Mouse (Mus musculus): ENCODE data around the gene Nxn. TPM values are rescaled to one million over a fixed set of nuclear protein-coding genes. Genes with fewer than 3 reads are reported as not detected.

The Nxn gene
- total and polyA plus RNA-seq, 3 experiments: 52.8 to 54.3 (median 53.0) TPM

DNA sequence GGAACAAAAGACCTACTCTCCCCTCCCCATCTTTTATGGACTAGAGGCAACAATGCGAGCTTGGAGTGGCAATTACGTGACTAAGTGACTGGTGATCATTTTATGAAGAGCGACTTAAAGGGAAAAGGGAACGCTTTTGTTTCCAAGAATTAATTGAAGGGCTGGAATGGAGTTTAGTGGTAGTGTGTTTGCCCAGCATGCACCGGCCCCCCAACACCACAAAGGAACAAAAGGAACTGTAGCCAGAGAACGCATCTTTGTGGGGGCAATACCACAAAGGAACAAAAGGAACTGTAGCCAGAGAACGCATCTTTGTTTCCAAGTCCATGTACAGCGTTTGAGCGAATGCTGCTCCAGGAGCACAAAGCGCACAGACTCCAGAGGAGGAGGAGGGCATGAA lies 64.0 kb downstream of the Nxn start:
- no peak overlapping the region for H3K4me3 ChIP-seq (ENCODE audit: control insufficient read depth in 1 of 2, insufficient read depth in 1 of 2, low read depth in 2 of 2, low read length in 2 of 2)
- DNase-seq (ENCODE audit: low read depth, low spot score): no peak
- no peak for TF ChIP-seq RCOR1 (IDR thresholded peaks at IDR 0.05; ENCODE audit: low read depth, low read length)
- TF ChIP-seq ELF1 (IDR thresholded peaks at IDR 0.05; ENCODE audit: low read depth, low read length): no peak
- no peak for TF ChIP-seq MYC (IDR thresholded peaks at IDR 0.05; ENCODE audit: low read depth, low read length)
- no peak for TF ChIP-seq ZMIZ1 (IDR thresholded peaks at IDR 0.05; ENCODE audit: low read depth, low read length)
- TF ChIP-seq UBTF (IDR thresholded peaks at IDR 0.05; ENCODE audit: borderline replicate concordance, insufficient read depth, low read depth, low read length): no peak
- no peak for TF ChIP-seq EP300 (IDR thresholded peaks at IDR 0.05; ENCODE audit: low read depth in 1 of 2, low read length in 2 of 2)
- no peak for TF ChIP-seq ZC3H11A (IDR thresholded peaks at IDR 0.05; ENCODE audit: low read depth, low read length)
- no peak for TF ChIP-seq CHD1 (IDR thresholded peaks at IDR 0.05; ENCODE audit: low read depth, low read length)
- TF ChIP-seq CHD2 (IDR thresholded peaks at IDR 0.05; ENCODE audit: low read length): no peak
- no peak overlapping the region for H3K27ac ChIP-seq (ENCODE audit: control insufficient read depth, low read depth, low read length)
- no peaks in the 10 kb centered on the region for H3K4me1 ChIP-seq (ENCODE audit: control insufficient read depth in 1 of 2, insufficient read depth in 2 of 2, low read length in 2 of 2)
- H3K36me3 ChIP-seq (ENCODE audit: control insufficient read depth in 1 of 2, insufficient read depth in 2 of 2, low read length in 2 of 2): peaks cover 0 to 5% of the 10 kb centered on the region in 2 experiments; a peak in 2 of 4 replicates
- H3K9me3 ChIP-seq (replicated peaks; ENCODE audit: insufficient read depth, low read length): no peaks in the 10 kb centered on the region
- H3K27me3 ChIP-seq (ENCODE audit: control insufficient read depth in 1 of 2, insufficient read depth in 2 of 2, low read length in 2 of 2): no peaks in the 10 kb centered on the region
- peaks cover 1% of the 10 kb centered on the region; the same call in 1 of the 2 replicates for H3K79me2 ChIP-seq (ENCODE audit: control insufficient read depth, insufficient read depth, low read length, poor library complexity)
- no peak overlapping the region for H3K9ac ChIP-seq (ENCODE audit: control insufficient read depth, low read depth, low read length, poor library complexity, severe bottlenecking)

DNA sequence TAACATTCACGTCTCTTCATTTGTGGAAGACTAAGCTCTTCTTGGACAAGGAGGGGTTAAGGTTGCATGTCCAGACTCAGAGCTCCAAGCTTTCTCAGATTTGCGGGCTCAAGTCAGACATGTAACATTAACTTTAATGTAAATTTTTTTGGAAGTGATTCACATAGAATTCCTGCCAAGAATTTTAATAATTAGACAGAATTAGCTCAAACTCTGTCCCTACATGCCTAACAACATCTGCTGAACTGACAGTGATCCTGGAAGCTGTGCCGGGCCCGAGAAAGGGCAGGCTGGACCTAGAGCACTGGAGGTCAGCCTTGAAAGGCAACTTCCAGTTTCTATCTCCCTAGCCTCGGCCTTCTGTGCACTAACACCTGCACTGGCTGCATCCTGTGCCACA lies 66.7 kb downstream of the Nxn start:
- Histone ChIP-seq H3K9me3 (replicated peaks; ENCODE audit: insufficient read depth, low read length) (no peaks in the 10 kb centered on the region), H3K9ac (ENCODE audit: control insufficient read depth, low read depth, low read length, poor library complexity, severe bottlenecking) (no peak overlapping the region), H3K4me3 (ENCODE audit: control insufficient read depth in 1 of 2, insufficient read depth in 1 of 2, low read depth in 2 of 2, low read length in 2 of 2) (no peak overlapping the region), H3K27ac (ENCODE audit: control insufficient read depth, low read depth, low read length) (no peak overlapping the region), H3K36me3 (ENCODE audit: control insufficient read depth in 1 of 2, insufficient read depth in 2 of 2, low read length in 2 of 2) (peaks cover 0 to 1% of the 10 kb centered on the region in 2 experiments; a peak in 2 of 4 replicates), H3K4me1 (ENCODE audit: control insufficient read depth in 1 of 2, insufficient read depth in 2 of 2, low read length in 2 of 2) (no peaks in the 10 kb centered on the region), H3K79me2 (ENCODE audit: control insufficient read depth, insufficient read depth, low read length, poor library complexity) (peaks cover 1% of the 10 kb centered on the region; the same call in 1 of the 2 replicates), H3K27me3 (ENCODE audit: control insufficient read depth in 1 of 2, insufficient read depth in 2 of 2, low read length in 2 of 2) (no peaks in the 10 kb centered on the region)
- TF ChIP-seq ZKSCAN1 (IDR thresholded peaks at IDR 0.05; ENCODE audit: low read depth, low read length) (no peak), ZNF384 (IDR thresholded peaks at IDR 0.05; ENCODE audit: low read depth, low read length) (no peak), SMC3 (IDR thresholded peaks at IDR 0.05; ENCODE audit: low read depth, low read length) (no peak), ETS1 (IDR thresholded peaks at IDR 0.05; ENCODE audit: low read depth, low read length) (no peak), GABPA (IDR thresholded peaks at IDR 0.05; ENCODE audit: low read depth, low read length) (no peak), EP300 (IDR thresholded peaks at IDR 0.05; ENCODE audit: low read depth in 1 of 2, low read length in 2 of 2) (no peak), NRF1 (IDR thresholded peaks at IDR 0.05; ENCODE audit: insufficient read depth, low read depth, low read length, poor library complexity, severe bottlenecking) (no peak), TCF12 (IDR thresholded peaks at IDR 0.05; ENCODE audit: low read depth, low read length) (no peak), RCOR1 (IDR thresholded peaks at IDR 0.05; ENCODE audit: low read depth, low read length) (no peak), MXI1 (IDR thresholded peaks at IDR 0.05; ENCODE audit: low read depth, low read length) (no peak)
- DNase-seq (ENCODE audit: low read depth, low spot score): no peak
